Mouse (Mus musculus) kidney, embryonic 15.5 days (tissue): Measurements from ENCODE around the gene 4930469K13Rik. TPM values are rescaled to one million over a fixed set of nuclear protein-coding genes. Genes with fewer than 3 reads are reported as not detected.

Experiments used
- ATAC-seq: fragments of 200-750 bp; cut with Nextera tagmentation; replicated peaks from 2 replicates; pipeline ENCODE4 v1.8.0; 2017; ENCODE audit warnings: moderate TSS enrichment; ENCODE audit not compliant: low FRiP score
- H3K27ac ChIP-seq: fragments of 300-500 bp; sonication (generic); 2 replicates; pipeline ENCODE4 v1.5.1; 2015; ENCODE audit warnings: mild to moderate bottlenecking, inconsistent platforms
- H3K27me3 ChIP-seq: fragments of 300-500 bp; sonication (generic); 2 replicates; pipeline ENCODE4 v1.6.1; 2015; ENCODE audit warnings: inconsistent platforms
- H3K36me3 ChIP-seq: fragments of 300-500 bp; sonication (generic); 2 replicates; pipeline ENCODE4 v1.6.1; 2015; ENCODE audit warnings: inconsistent platforms
- H3K4me1 ChIP-seq: fragments of 300-500 bp; sonication (generic); 2 replicates; pipeline ENCODE4 v1.6.1; 2015; ENCODE audit warnings: inconsistent platforms
- H3K4me2 ChIP-seq: fragments of 300-500 bp; sonication (generic); 2 replicates; pipeline ENCODE4 v1.6.1; 2015; ENCODE audit warnings: moderate library complexity, mild to moderate bottlenecking, inconsistent platforms
- H3K4me3 ChIP-seq: fragments of 300-500 bp; sonication (generic); replicated peaks from 2 replicates; pipeline ENCODE4 v1.5.1; 2015; ENCODE audit warnings: mild to moderate bottlenecking, inconsistent platforms
- H3K9ac ChIP-seq: fragments of 300-500 bp; sonication (generic); 2 replicates; pipeline ENCODE4 v1.6.1; 2015; ENCODE audit warnings: mild to moderate bottlenecking, inconsistent platforms
- H3K9me3 ChIP-seq: fragments of 300-500 bp; sonication (generic); replicated peaks from 2 replicates; pipeline ENCODE4 v1.6.1; 2016; ENCODE audit warnings: inconsistent platforms
- WGBS: fragments of 180-500 bp; shearing (Covaris S2); methylation state at CpG from one replicate; pipeline ENCODE4 v1.1.7; 2015; ENCODE audit warnings: mixed read lengths; 5-methylcytosine and 5-hydroxymethylcytosine counted together
- polyA plus RNA-seq: library from polyadenylated mRNA; unstranded; fragments of >200 nt; fragmentation: Nextera tagmentation; extraction: Ambion mirVana; gene quantifications from 2 replicates; pipeline ENCODE4 v1.2.1, GENCODE M21; 2015

The 4930469K13Rik gene
- polyA plus RNA-seq, 1 experiment from 2014 or later, result 0.48 TPM

- Histone ChIP-seq H3K9me3 (no peaks in the 10 kb centered on the region), H3K9ac (no peak overlapping the region), H3K4me3 (no peak overlapping the region), H3K27ac (no peak overlapping the region), H3K36me3 (no peaks in the 10 kb centered on the region), H3K27me3 (no peaks in the 10 kb centered on the region), H3K4me1 (no peaks in the 10 kb centered on the region), H3K4me2 (peak overlapping the region; percentile 34; the same call in 1 of the 2 replicates)
- 16% methylated on average over 15 of the region's 15 CpGs for WGBS
- ATAC-seq, result 0 out of 2 replicates have a peak, but pooled peaks have one; percentile 43
Observed at GRCm38 (mm10) chr11:34073776-34074175, 24.6 kb downstream of the 4930469K13Rik start.

- H3K9ac ChIP-seq, result no peak overlapping the region
- WGBS, result 67% methylated on average over 4 of the region's 4 CpGs
- H3K4me2 ChIP-seq, result no peak overlapping the region
- no peaks in the 10 kb centered on the region for H3K36me3 ChIP-seq
- H3K9me3 ChIP-seq, result no peaks in the 10 kb centered on the region
- no peaks in the 10 kb centered on the region for H3K27me3 ChIP-seq
- no peaks in the 10 kb centered on the region for H3K4me1 ChIP-seq
- H3K4me3 ChIP-seq, result no peak overlapping the region
- no peak for ATAC-seq
- H3K27ac ChIP-seq, result no peak overlapping the region
Observed at GRCm38 (mm10) chr11:34072309-34072708, 26.0 kb downstream of the 4930469K13Rik start.

GRCm38 (mm10) chr11:34070596-34070995 lies 27.8 kb downstream of the 4930469K13Rik start:
- Histone ChIP-seq H3K4me1 (no peaks in the 10 kb centered on the region), H3K4me3 (no peak overlapping the region), H3K9ac (no peak overlapping the region), H3K36me3 (no peaks in the 10 kb centered on the region), H3K9me3 (no peaks in the 10 kb centered on the region), H3K27ac (no peak overlapping the region), H3K4me2 (no peak overlapping the region), H3K27me3 (no peaks in the 10 kb centered on the region)
- ATAC-seq, result no peak

- no peaks in the 10 kb centered on the region for H3K27me3 ChIP-seq
- H3K4me1 ChIP-seq, result no peaks in the 10 kb centered on the region
- no peak overlapping the region for H3K9ac ChIP-seq
- ATAC-seq, result 0 out of 2 replicates have a peak, but pooled peaks have one; percentile 43
- no peaks in the 10 kb centered on the region for H3K36me3 ChIP-seq
- no peak overlapping the region for H3K27ac ChIP-seq
- H3K9me3 ChIP-seq, result no peaks in the 10 kb centered on the region
- H3K4me3 ChIP-seq, result no peak overlapping the region
- no peak overlapping the region for H3K4me2 ChIP-seq
- WGBS, result 54% methylated on average over 5 of the region's 5 CpGs
Observed at GRCm38 (mm10) chr11:34063702-34064485, 34.5 kb downstream of the 4930469K13Rik start.

GRCm38 (mm10) chr11:34063257-34063656 lies 35.1 kb downstream of the 4930469K13Rik start:
- Histone ChIP-seq H3K9me3 (no peaks in the 10 kb centered on the region), H3K36me3 (no peaks in the 10 kb centered on the region), H3K9ac (no peak overlapping the region), H3K4me1 (no peaks in the 10 kb centered on the region), H3K4me2 (no peak overlapping the region), H3K27me3 (no peaks in the 10 kb centered on the region), H3K4me3 (no peak overlapping the region), H3K27ac (no peak overlapping the region)
- no peak for ATAC-seq
- WGBS, result 50% methylated on average over 2 of the region's 2 CpGs

GRCm38 (mm10) chr11:34061740-34062139 lies 36.6 kb downstream of the 4930469K13Rik start:
- Histone ChIP-seq H3K9me3 (no peaks in the 10 kb centered on the region), H3K27ac (no peak overlapping the region), H3K4me1 (no peaks in the 10 kb centered on the region), H3K36me3 (no peaks in the 10 kb centered on the region), H3K4me2 (no peak overlapping the region), H3K9ac (no peak overlapping the region), H3K27me3 (no peaks in the 10 kb centered on the region), H3K4me3 (no peak overlapping the region)
- ATAC-seq, result no peak
- 77% methylated on average over 6 of the region's 6 CpGs for WGBS

- Histone ChIP-seq H3K27me3 (no peaks in the 10 kb centered on the region), H3K4me1 (no peaks in the 10 kb centered on the region), H3K36me3 (no peaks in the 10 kb centered on the region), H3K9ac (no peak overlapping the region), H3K9me3 (no peaks in the 10 kb centered on the region), H3K4me3 (no peak overlapping the region), H3K4me2 (no peak overlapping the region), H3K27ac (no peak overlapping the region)
- 91% methylated on average over 6 of the region's 6 CpGs for WGBS
- ATAC-seq, result no peak
Observed at GRCm38 (mm10) chr11:34058960-34059359, 39.4 kb downstream of the 4930469K13Rik start.

- Histone ChIP-seq H3K4me3 (no peak overlapping the region), H3K9ac (no peak overlapping the region), H3K36me3 (no peaks in the 10 kb centered on the region), H3K27ac (no peak overlapping the region), H3K27me3 (no peaks in the 10 kb centered on the region), H3K9me3 (no peaks in the 10 kb centered on the region), H3K4me2 (no peak overlapping the region), H3K4me1 (no peaks in the 10 kb centered on the region)
- no peak for ATAC-seq
Observed at GRCm38 (mm10) chr11:34058332-34058731, 40.0 kb downstream of the 4930469K13Rik start.

GRCm38 (mm10) chr11:34056715-34057114 lies 41.6 kb downstream of the 4930469K13Rik start:
- Histone ChIP-seq H3K9me3 (no peaks in the 10 kb centered on the region), H3K4me1 (no peaks in the 10 kb centered on the region), H3K36me3 (no peaks in the 10 kb centered on the region), H3K27ac (no peak overlapping the region), H3K4me3 (no peak overlapping the region), H3K4me2 (no peak overlapping the region), H3K27me3 (no peaks in the 10 kb centered on the region), H3K9ac (no peak overlapping the region)
- 92% methylated on average over 1 of the region's 1 CpGs for WGBS
- ATAC-seq, result no peak

GRCm38 (mm10) chr11:34054031-34054727 lies 44.2 kb downstream of the 4930469K13Rik start:
- Histone ChIP-seq H3K4me3 (no peak overlapping the region), H3K36me3 (no peaks in the 10 kb centered on the region), H3K9ac (no peak overlapping the region), H3K27ac (no peak overlapping the region), H3K4me1 (no peaks in the 10 kb centered on the region), H3K27me3 (no peaks in the 10 kb centered on the region), H3K9me3 (no peaks in the 10 kb centered on the region), H3K4me2 (no peak overlapping the region)
- ATAC-seq, result no peak
- 80% methylated on average over 7 of the region's 7 CpGs for WGBS

- no peak overlapping the region for H3K27ac ChIP-seq
- no peaks in the 10 kb centered on the region for H3K27me3 ChIP-seq
- no peaks in the 10 kb centered on the region for H3K36me3 ChIP-seq
- H3K4me1 ChIP-seq, result no peaks in the 10 kb centered on the region
- no peak overlapping the region for H3K9ac ChIP-seq
- no peak overlapping the region for H3K4me3 ChIP-seq
- ATAC-seq, result no peak
- 84% methylated on average over 6 of the region's 6 CpGs for WGBS
- H3K9me3 ChIP-seq, result no peaks in the 10 kb centered on the region
- H3K4me2 ChIP-seq, result no peak overlapping the region
Observed at GRCm38 (mm10) chr11:34053031-34053818, 45.1 kb downstream of the 4930469K13Rik start.

GRCm38 (mm10) chr11:34050643-34051042 lies 47.7 kb downstream of the 4930469K13Rik start:
- no peaks in the 10 kb centered on the region for H3K9me3 ChIP-seq
- WGBS, result 72% methylated on average over 2 of the region's 2 CpGs
- no peaks in the 10 kb centered on the region for H3K4me1 ChIP-seq
- H3K27me3 ChIP-seq, result no peaks in the 10 kb centered on the region
- H3K4me2 ChIP-seq, result no peak overlapping the region
- H3K9ac ChIP-seq, result no peak overlapping the region
- H3K4me3 ChIP-seq, result no peak overlapping the region
- no peak overlapping the region for H3K27ac ChIP-seq
- ATAC-seq, result no peak
- no peaks in the 10 kb centered on the region for H3K36me3 ChIP-seq
